Mouse (Mus musculus): Measurements from ENCODE around the gene Dus1l.
"Not testable (repeated sequence)": the region's sequence is repeated elsewhere in the genome, so short reads cannot be mapped to it uniquely, and the experiment has no call there.

DNA sequence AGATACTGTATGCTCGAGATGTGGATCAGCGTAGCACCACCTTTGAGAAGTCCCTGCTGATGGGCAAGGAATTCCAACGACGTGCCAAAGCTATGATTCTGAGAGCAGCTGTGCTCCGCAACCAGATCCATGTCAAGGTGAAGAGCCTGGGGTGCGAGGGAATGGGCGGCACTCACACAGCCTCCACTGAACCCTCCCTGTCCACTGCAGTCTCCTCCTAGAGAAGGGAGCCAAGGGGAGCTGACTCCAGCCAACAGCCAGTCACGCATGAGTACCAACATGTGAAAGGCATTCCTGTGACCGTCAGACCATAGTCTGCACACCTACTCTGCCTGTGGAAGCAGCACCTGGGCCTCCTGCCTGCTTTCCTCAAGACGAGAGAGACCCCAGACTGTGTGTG lies 7.7 kb downstream of the Dus1l start:
- TF ChIP-seq CTCF (IDR thresholded peaks at IDR 0.05; ENCODE audit: low read depth); EP300 (optimal IDR thresholded peaks at IDR 0.05): not testable (repeated sequence)
